Mouse (Mus musculus): ENCODE measurements around the gene Gm28374. TPM values are rescaled to one million over a fixed set of nuclear protein-coding genes. Genes with fewer than 3 reads are reported as not detected.
A peak's percentile ranks its signal among the peaks of the same experiment; 100 is the strongest.

Gm28374 gene
- total and polyA plus RNA-seq, 3 experiments, result 0.40 TPM; not detected in 2

DNA sequence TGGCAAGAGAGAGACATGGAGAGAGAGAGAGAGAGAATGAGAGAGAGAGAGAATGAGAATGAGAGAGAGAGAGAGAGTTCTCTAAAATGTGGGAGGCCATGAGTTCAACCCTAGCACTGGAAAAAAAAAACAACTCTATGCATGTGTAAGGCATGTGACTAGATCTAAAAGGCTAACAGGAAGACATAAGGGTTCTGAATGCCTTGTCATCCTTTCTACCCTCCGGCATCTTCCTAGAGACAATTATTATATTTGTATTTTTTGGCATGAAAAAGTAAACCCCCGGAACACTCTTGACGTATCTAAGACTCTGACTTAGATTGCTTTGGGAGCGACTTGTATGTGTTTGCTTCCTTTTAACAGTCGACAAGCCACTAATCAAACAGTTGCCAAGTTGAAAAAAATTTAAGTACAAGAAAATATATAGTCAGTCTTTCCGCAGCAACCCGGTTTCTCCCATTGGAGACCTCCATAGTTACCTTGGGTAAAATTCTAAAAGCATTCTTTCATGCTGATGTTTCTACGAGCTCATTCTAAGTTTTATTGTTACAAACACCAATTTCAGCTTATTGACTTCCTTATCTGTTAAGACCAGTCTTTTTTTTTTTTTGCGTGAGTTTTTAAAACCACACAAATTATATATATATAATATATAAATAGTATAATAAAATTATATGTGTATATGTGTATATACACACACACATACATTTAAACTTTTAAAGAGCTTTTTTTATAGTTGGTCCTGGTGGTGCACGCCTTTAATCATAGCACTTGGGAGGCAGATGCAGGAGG lies 44.9 kb upstream of the Gm28374 start:
- Histone ChIP-seq H3K4me3 (replicated peaks in 1 of 3; ENCODE audit: low read depth in 2 of 3, low read length in 2 of 3, poor library complexity in 1 of 3) (peak overlapping the region; percentile 30 to 56 (median 55)), H3K9me3 (replicated peaks; ENCODE audit: low read length) (no peaks in the 10 kb centered on the region), H3K4me2 (ENCODE audit: insufficient read depth, low read depth, poor library complexity, severe bottlenecking) (peak overlapping the region; percentile 71), H3K4me1 (ENCODE audit: control insufficient read depth in 1 of 2, insufficient read depth in 2 of 2) (peaks cover 2 to 9% of the 10 kb centered on the region in 2 experiments; a peak in 3 of 4 replicates), H3K79me2 (replicated peaks; ENCODE audit: control insufficient read depth, extremely low read depth, insufficient read depth, poor library complexity, severe bottlenecking) (no peaks in the 10 kb centered on the region), H3K9ac (ENCODE audit: insufficient read depth, low read depth) (peak overlapping the region; percentile 58), H3K36me3 (replicated peaks in 1 of 2; ENCODE audit: control insufficient read depth in 1 of 2, insufficient read depth in 1 of 2, low read length in 1 of 2) (peaks cover 0 to 14% of the 10 kb centered on the region in 2 experiments), H3K27me3 (replicated peaks) (no peaks in the 10 kb centered on the region), H3K27ac (ENCODE audit: insufficient read depth, low read depth) (no peak overlapping the region)
- no peak for DNase-seq (ENCODE audit: extremely low read depth)
- in situ Hi-C loops (cut with MboI; ENCODE audit: low pct_ligation_motif_present, low pct_unique_long_range_greater_than_20kb, low sequenced_read_pairs) (loop anchor here (10.0 kb wide), 1 partner anchor 162 kb away; the partner anchor contains the start of gene Pola2), dilution Hi-C loops (cut with MboI; ENCODE audit: extremely low pct_ligation_motif_present, extremely low pct_unique_long_range_greater_than_20kb, low sequenced_read_pairs) (no loop called here)
- TF ChIP-seq BHLHE40 (IDR thresholded peaks at IDR 0.05; ENCODE audit: low read depth, low read length) (peak; percentile 19; the same call in 1 of the 2 replicates), ELF1 (IDR thresholded peaks at IDR 0.05; ENCODE audit: low read depth, low read length) (no peak)

DNA sequence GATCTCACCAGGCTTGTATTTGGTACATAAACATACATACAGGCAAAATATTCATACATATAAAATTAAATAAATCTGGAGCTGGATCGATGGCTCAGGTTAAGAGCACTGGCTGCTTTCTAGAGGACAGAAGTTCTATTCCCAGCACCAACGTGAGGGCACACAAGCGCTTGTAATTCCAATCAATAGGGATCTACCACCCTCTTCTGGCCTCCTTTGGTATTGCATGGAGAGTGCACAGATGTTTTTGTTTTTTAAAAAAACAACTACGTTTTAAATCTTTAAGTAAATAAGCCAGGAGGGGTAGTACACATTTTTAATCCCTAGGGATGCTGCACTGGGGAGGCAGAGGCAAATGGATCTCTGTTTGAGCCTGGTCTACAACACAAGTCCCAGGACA lies 44.2 kb upstream of the Gm28374 start:
- H3K27ac ChIP-seq (ENCODE audit: insufficient read depth, low read depth), result no peak overlapping the region
- peak; percentile 68 for DNase-seq (ENCODE audit: extremely low read depth)
- peaks cover 5 to 21% of the 10 kb centered on the region in 2 experiments for H3K36me3 ChIP-seq (replicated peaks in 1 of 2; ENCODE audit: control insufficient read depth in 1 of 2, insufficient read depth in 1 of 2, low read length in 1 of 2)
- dilution Hi-C loops (cut with MboI; ENCODE audit: extremely low pct_ligation_motif_present, extremely low pct_unique_long_range_greater_than_20kb, low sequenced_read_pairs) (no loop called here), in situ Hi-C loops (cut with MboI; ENCODE audit: low pct_ligation_motif_present, low pct_unique_long_range_greater_than_20kb, low sequenced_read_pairs) (loop anchor here (10.0 kb wide), 1 partner anchor 161 kb away; the partner anchor contains the start of gene Pola2)
- peak overlapping the region; percentile 30; the same call in 1 of the 2 replicates for H3K4me2 ChIP-seq (ENCODE audit: insufficient read depth, low read depth, poor library complexity, severe bottlenecking)
- TF ChIP-seq JUND (conservative IDR thresholded peaks at IDR 0.05; ENCODE audit: low read depth, low read length) (no peak), MAZ (IDR thresholded peaks at IDR 0.05; ENCODE audit: low read depth, low read length) (no peak), PAX5 (IDR thresholded peaks at IDR 0.05; ENCODE audit: low read length) (no peak), IRF4 (IDR thresholded peaks at IDR 0.05; ENCODE audit: low read depth, low read length) (no peak), MYC (IDR thresholded peaks at IDR 0.05; ENCODE audit: low read depth, low read length) (no peak), ZNF384 (IDR thresholded peaks at IDR 0.05; ENCODE audit: low read depth, low read length) (no peak), CTCF (conservative IDR thresholded peaks at IDR 0.05 in 1 of 2, IDR thresholded peaks at IDR 0.05 in 1 of 2; ENCODE audit: low read depth in 2 of 2, low read length in 2 of 2) (peak; percentile 66 to 76), USF1 (IDR thresholded peaks at IDR 0.05; ENCODE audit: low read depth, low read length) (no peak), NELFE (IDR thresholded peaks at IDR 0.05; ENCODE audit: low read depth, low read length) (no peak), ELF1 (IDR thresholded peaks at IDR 0.05; ENCODE audit: low read depth, low read length) (no peak), MEF2A (IDR thresholded peaks at IDR 0.05; ENCODE audit: borderline replicate concordance, low read depth, low read length) (no peak), KAT2A (IDR thresholded peaks at IDR 0.05; ENCODE audit: insufficient replicate concordance, low read length) (no peak), SMC3 (IDR thresholded peaks at IDR 0.05; ENCODE audit: low read depth, low read length) (peak; percentile 56), ETS1 (conservative IDR thresholded peaks at IDR 0.05; ENCODE audit: low read depth, low read length) (no peak), ZC3H11A (IDR thresholded peaks at IDR 0.05; ENCODE audit: low read depth, low read length) (no peak), RAD21 (IDR thresholded peaks at IDR 0.05; ENCODE audit: low read depth, low read length) (peak; percentile 85), JUN (IDR thresholded peaks at IDR 0.05; ENCODE audit: insufficient read depth, low read depth, low read length) (no peak)
- no peaks in the 10 kb centered on the region for H3K27me3 ChIP-seq (replicated peaks)
- no peak overlapping the region for H3K4me3 ChIP-seq (replicated peaks in 1 of 3; ENCODE audit: low read depth in 2 of 3, low read length in 2 of 3, poor library complexity in 1 of 3)
- no peaks in the 10 kb centered on the region for H3K9me3 ChIP-seq (replicated peaks; ENCODE audit: low read length)
- H3K79me2 ChIP-seq (replicated peaks; ENCODE audit: control insufficient read depth, extremely low read depth, insufficient read depth, poor library complexity, severe bottlenecking), result no peaks in the 10 kb centered on the region
- H3K9ac ChIP-seq (ENCODE audit: insufficient read depth, low read depth), result no peak overlapping the region
- peaks cover 0 to 9% of the 10 kb centered on the region in 2 experiments; a peak in 2 of 4 replicates for H3K4me1 ChIP-seq (ENCODE audit: control insufficient read depth in 1 of 2, insufficient read depth in 2 of 2)

All from CH12.LX (cell line).